Mouse (Mus musculus): ENCODE measurements around the gene St6galnac3.

St6galnac3 gene

GRCm38 (mm10) chr3:153512545-153512944 lies 212.4 kb downstream of the St6galnac3 start:
- no peak for DNase-seq (ENCODE audit: low spot score)

GRCm38 (mm10) chr3:153511151-153511580 lies 213.8 kb downstream of the St6galnac3 start:
- DNase-seq (ENCODE audit: low spot score) = no peak

GRCm38 (mm10) chr3:153510048-153510630 lies 214.8 kb downstream of the St6galnac3 start:
- no peak for DNase-seq (ENCODE audit: low spot score)

- no peak for DNase-seq (ENCODE audit: low spot score)
Observed at GRCm38 (mm10) chr3:153509643-153510042, 215.3 kb downstream of the St6galnac3 start.

GRCm38 (mm10) chr3:153509029-153509428 lies 215.9 kb downstream of the St6galnac3 start:
- DNase-seq (ENCODE audit: low spot score) = no peak

GRCm38 (mm10) chr3:153508592-153508991 lies 216.4 kb downstream of the St6galnac3 start:
- DNase-seq (ENCODE audit: low spot score) = no peak

GRCm38 (mm10) chr3:153507599-153507998 lies 217.4 kb downstream of the St6galnac3 start:
- DNase-seq (ENCODE audit: low spot score) = no peak

- no peak for DNase-seq (ENCODE audit: low spot score)
Observed at GRCm38 (mm10) chr3:153502488-153502887, 222.5 kb downstream of the St6galnac3 start.

GRCm38 (mm10) chr3:153501333-153501877 lies 223.6 kb downstream of the St6galnac3 start:
- peak; percentile 25 for DNase-seq (ENCODE audit: low spot score)

GRCm38 (mm10) chr3:153492986-153493385 lies 232.0 kb downstream of the St6galnac3 start:
- DNase-seq (ENCODE audit: low spot score) = no peak

- DNase-seq (ENCODE audit: low spot score) = no peak
Observed at GRCm38 (mm10) chr3:153489718-153490117, 235.3 kb downstream of the St6galnac3 start.

GRCm38 (mm10) chr3:153488931-153489330 lies 236.0 kb downstream of the St6galnac3 start:
- DNase-seq (ENCODE audit: low spot score) = no peak

- DNase-seq (ENCODE audit: low spot score) = no peak
Observed at GRCm38 (mm10) chr3:153485176-153485575, 239.8 kb downstream of the St6galnac3 start.

- DNase-seq (ENCODE audit: low spot score) = no peak
Observed at GRCm38 (mm10) chr3:153484701-153485100, 240.3 kb downstream of the St6galnac3 start.

GRCm38 (mm10) chr3:153483691-153484090 lies 241.3 kb downstream of the St6galnac3 start:
- DNase-seq (ENCODE audit: low spot score) = no peak

GRCm38 (mm10) chr3:153482098-153482497 lies 242.9 kb downstream of the St6galnac3 start:
- DNase-seq (ENCODE audit: low spot score) = no peak

GRCm38 (mm10) chr3:153481012-153481411 lies 244.0 kb downstream of the St6galnac3 start:
- DNase-seq (ENCODE audit: low spot score) = no peak

- no peak for DNase-seq (ENCODE audit: low spot score)
Observed at GRCm38 (mm10) chr3:153480636-153481006, 244.4 kb downstream of the St6galnac3 start.

GRCm38 (mm10) chr3:153480005-153480635 lies 244.9 kb downstream of the St6galnac3 start:
- no peak for DNase-seq (ENCODE audit: low spot score)

- no peak for DNase-seq (ENCODE audit: low spot score)
Observed at GRCm38 (mm10) chr3:153475919-153476318, 249.1 kb downstream of the St6galnac3 start.

GRCm38 (mm10) chr3:153475461-153475860 lies 249.5 kb downstream of the St6galnac3 start:
- no peak for DNase-seq (ENCODE audit: low spot score)

GRCm38 (mm10) chr3:153472583-153473471 lies 252.1 kb downstream of the St6galnac3 start:
- no peak for DNase-seq (ENCODE audit: low spot score)

- DNase-seq (ENCODE audit: low spot score) = no peak
Observed at GRCm38 (mm10) chr3:153463849-153464248, 261.1 kb downstream of the St6galnac3 start.

Measured in ovary, postnatal 10 days (tissue).